Mouse (Mus musculus) liver, embryonic 11.5 days (tissue): ENCODE data around the gene Etnk2. TPM values are rescaled to one million over a fixed set of nuclear protein-coding genes. Genes with fewer than 3 reads are reported as not detected.

ENCODE experiments used
- ATAC-seq: fragments of 200-750 bp; cut with Nextera tagmentation; replicated peaks from 2 replicates; pipeline ENCODE4 v1.8.0; 2017; ENCODE audit warnings: moderate number of reproducible peaks, mild to moderate bottlenecking, moderate TSS enrichment, moderate library complexity; ENCODE audit not compliant: low FRiP score
- DNase-seq: peaks from one replicate; pipeline ENCODE4 v3.0.0-alpha.2; 2017; ENCODE audit warnings: low spot score
- H3K27ac ChIP-seq: fragments of 300-500 bp; sonication (generic); 2 replicates; pipeline ENCODE4 v1.5.1; 2014; ENCODE audit warnings: mild to moderate bottlenecking, low read depth, low read length, control low read depth
- H3K27me3 ChIP-seq: fragments of 300-500 bp; sonication (generic); replicated peaks from 2 replicates; pipeline ENCODE4 v1.6.1; 2014; ENCODE audit warnings: low read length, mixed read lengths; ENCODE audit not compliant: control insufficient read depth, insufficient read depth
- H3K36me3 ChIP-seq: fragments of 300-500 bp; sonication (generic); 2 replicates; pipeline ENCODE4 v1.6.1; 2014; ENCODE audit warnings: mild to moderate bottlenecking, low read length, moderate library complexity, mixed read lengths; ENCODE audit not compliant: control insufficient read depth, insufficient read depth
- H3K4me1 ChIP-seq: fragments of 300-500 bp; sonication (generic); replicated peaks from 2 replicates; pipeline ENCODE4 v1.6.1; 2014; ENCODE audit warnings: low read length, mixed read lengths; ENCODE audit not compliant: control insufficient read depth, insufficient read depth
- H3K4me2 ChIP-seq: fragments of 300-500 bp; sonication (generic); 2 replicates; pipeline ENCODE4 v1.6.1; 2014; ENCODE audit warnings: mild to moderate bottlenecking, control low read depth, moderate library complexity
- H3K4me3 ChIP-seq: fragments of 300-500 bp; sonication (generic); 2 replicates; pipeline ENCODE4 v1.5.1; 2014; ENCODE audit warnings: low read depth, low read length, control low read depth
- H3K9ac ChIP-seq: fragments of 300-500 bp; sonication (generic); 2 replicates; pipeline ENCODE4 v1.6.1; 2014; ENCODE audit warnings: low read depth, low read length, control low read depth
- H3K9me3 ChIP-seq: fragments of 300-500 bp; sonication (generic); 2 replicates; pipeline ENCODE4 v1.6.1; 2016; ENCODE audit warnings: low read length, inconsistent platforms, mixed read lengths; ENCODE audit not compliant: control insufficient read depth
- WGBS: fragments of 180-500 bp; shearing (Covaris S2); extraction: QIAGEN DNeasy Blood & Tissue Kit; methylation state at CpG from one replicate; pipeline ENCODE4 v1.1.7; 2014; 5-methylcytosine and 5-hydroxymethylcytosine counted together
- polyA plus RNA-seq: library from polyadenylated mRNA; unstranded; fragments of >200 nt; fragmentation: Nextera tagmentation; extraction: Ambion mirVana; gene quantifications from 2 replicates; pipeline ENCODE4 v1.2.1, GENCODE M21; 2014

Gene Etnk2
- polyA plus RNA-seq, 1 experiment from 2014 or later, result 5.8 TPM

DNA sequence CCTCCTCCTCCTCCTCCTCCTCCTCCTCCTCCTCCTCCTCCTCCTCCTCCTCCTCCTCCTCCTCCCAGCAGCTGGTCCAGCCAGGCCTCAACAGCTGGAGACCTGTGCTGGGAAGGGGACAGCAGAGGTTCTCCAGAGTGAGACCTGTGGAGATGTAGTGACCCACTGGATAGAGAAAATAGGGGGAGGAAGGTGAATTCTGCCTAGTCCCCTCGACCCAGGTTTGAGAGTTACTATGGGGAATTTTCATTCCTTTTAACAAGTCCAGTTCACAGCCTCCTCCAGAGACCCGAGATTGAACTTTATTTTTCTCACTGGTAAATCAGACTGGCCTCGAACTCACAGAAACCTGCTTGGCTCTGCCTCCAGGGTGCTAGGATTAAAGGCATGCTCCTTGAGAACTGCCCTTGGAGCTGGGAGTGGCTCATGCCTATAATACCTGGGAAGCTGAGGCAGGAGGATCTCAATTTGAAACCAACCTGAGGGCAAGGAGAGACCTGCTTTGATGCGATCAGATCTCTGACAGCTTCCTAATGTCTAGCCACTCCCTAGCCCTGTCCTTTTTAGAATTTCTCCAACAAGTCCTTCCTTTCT, 61.3 kb downstream of the Etnk2 start:
- H3K27me3 ChIP-seq, result peaks cover 39% of the 10 kb centered on the region
- peaks cover 1% of the 10 kb centered on the region; the same call in 1 of the 2 replicates for H3K9me3 ChIP-seq
- DNase-seq (no peak), ATAC-seq (no peak)
- H3K4me2 ChIP-seq, result no peak overlapping the region
- WGBS, result 52% methylated on average over 4 of the region's 4 CpGs
- H3K9ac ChIP-seq, result no peak overlapping the region
- no peak overlapping the region for H3K27ac ChIP-seq
- H3K36me3 ChIP-seq, result no peaks in the 10 kb centered on the region
- H3K4me1 ChIP-seq, result no peaks in the 10 kb centered on the region
- no peak overlapping the region for H3K4me3 ChIP-seq

Other genes with a start within 250 kb of the Etnk2 start
- 89.0 and 95.4 TPM in 2 replicates for gene Ppp1r15b, start 232.4 kb upstream of the Etnk2 start, polyA plus RNA-seq
- 4.1 and 4.3 TPM in 2 replicates for gene Plekha6, start 199.4 kb upstream of the Etnk2 start, polyA plus RNA-seq
- gene Golt1a, start 53.8 kb upstream of the Etnk2 start, polyA plus RNA-seq, result 2.0 and 2.5 TPM in 2 replicates
- gene Kiss1, start 41.7 kb upstream of the Etnk2 start, polyA plus RNA-seq, result not detected in 2 replicates
- gene Ren1, start 13.1 kb upstream of the Etnk2 start, polyA plus RNA-seq, result 0.30 and 0.40 TPM in 2 replicates
- gene Sox13, start 60.8 kb downstream of the Etnk2 start, polyA plus RNA-seq, result 4.1 and 4.4 TPM in 2 replicates
- gene Snrpe, start 246.7 kb downstream of the Etnk2 start, polyA plus RNA-seq, result 690 and 722 TPM in 2 replicates